Mouse (Mus musculus) heart, postnatal 0 days (tissue): ENCODE measurements around the gene Gbf1.

Source experiments
- CTCF ChIP-seq: IDR thresholded peaks from 2 replicates; pipeline ENCODE4 v1.5.1; 2016; ENCODE audit warnings: antibody characterized with exemption, control low read depth, low read depth
- EP300 ChIP-seq: IDR thresholded peaks from 2 replicates; pipeline ENCODE4 v1.6.1; 2016; ENCODE audit warnings: antibody characterized with exemption, low read depth

GRCm38 (mm10) chr19:46275307-46275706 lies 123.0 kb downstream of the Gbf1 start:
- TF ChIP-seq EP300 (no peak), CTCF (peak; percentile 37)
